Mouse (Mus musculus): Measurements from ENCODE around the gene Mxd1.

Mxd1 gene

GRCm38 (mm10) chr6:86598742-86599193 is 70.2 kb downstream of the Mxd1 start:
- DNase-seq = peak in 1 of 2 experiments; percentile 27
